Mouse (Mus musculus): ENCODE results near the gene Il27ra. TPM values are rescaled to one million over a fixed set of nuclear protein-coding genes. Genes with fewer than 3 reads are reported as not detected.

Gene Il27ra
- polyA plus RNA-seq, 1 experiment from 2014 or later, result 0.19 TPM

DNA sequence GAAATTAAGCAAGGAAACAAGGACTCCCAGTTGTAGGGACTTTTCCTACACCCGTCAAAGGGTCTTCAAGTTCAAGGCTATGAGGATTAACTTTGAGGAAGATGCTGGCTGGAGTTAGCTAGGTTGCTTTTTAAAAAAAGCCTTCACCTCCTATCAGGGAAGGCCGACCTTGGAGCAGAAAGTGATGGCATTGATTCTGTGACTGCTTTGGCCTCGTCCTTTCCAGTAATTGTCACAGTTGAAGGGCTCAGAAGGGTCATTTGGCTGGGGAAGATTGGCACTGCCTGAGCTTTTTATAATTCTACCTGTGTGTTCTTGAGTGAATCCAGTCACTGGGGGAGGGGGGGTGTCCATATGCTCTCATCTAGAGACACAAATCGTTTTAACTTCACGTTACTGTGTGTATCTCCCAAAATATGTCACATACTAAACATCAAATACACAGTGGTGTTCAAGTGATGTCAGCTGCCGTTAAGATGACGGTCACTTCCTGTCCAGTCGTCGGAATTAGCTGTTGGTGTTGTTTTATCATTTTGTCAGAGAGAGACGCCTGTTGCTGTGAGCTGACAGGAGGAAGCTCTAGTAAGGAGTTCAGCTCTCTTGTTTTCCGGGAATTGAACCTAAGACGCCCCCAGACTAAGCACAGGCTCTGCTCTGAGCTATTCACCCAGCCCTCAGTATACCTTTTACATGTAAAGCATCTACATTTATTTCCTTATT, 26.1 kb upstream of the Il27ra start:
- H3K9ac ChIP-seq (ENCODE audit: low read length), result no peak overlapping the region

DNA sequence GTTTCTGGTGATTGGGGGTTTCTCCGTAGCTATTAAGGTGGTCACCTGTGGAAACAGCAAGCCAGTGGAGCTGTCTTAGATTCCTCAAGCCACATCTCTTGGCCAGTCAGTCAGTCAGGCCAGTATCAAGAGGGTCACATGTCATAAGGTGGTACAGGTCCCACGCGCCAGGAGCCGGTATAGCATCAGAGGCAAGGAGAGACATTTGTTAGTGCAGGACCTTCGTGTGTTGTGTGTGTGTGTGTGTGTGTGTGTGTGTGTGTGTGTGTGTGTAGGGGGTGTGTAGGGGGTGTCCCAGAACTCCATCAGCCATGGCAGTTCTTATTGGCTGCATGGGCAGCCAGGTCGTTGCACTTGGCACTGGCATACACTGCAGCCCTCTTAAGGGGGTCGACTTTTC, 25.5 kb upstream of the Il27ra start:
- no peaks in the 10 kb centered on the region for H3K36me3 ChIP-seq (ENCODE audit: control insufficient read depth, insufficient read depth, low read length)
- ATAC-seq (no peak), DNase-seq (ENCODE audit: low spot score) (no peak)
- H3K27ac ChIP-seq (ENCODE audit: low read depth, low read length), result no peak overlapping the region
- H3K4me3 ChIP-seq (ENCODE audit: low read depth, low read length), result peak overlapping the region; percentile 94
- 0 out of 2 replicates have a peak, but pooled peaks cover 5% of the 10 kb centered on the region for H3K4me1 ChIP-seq (ENCODE audit: control insufficient read depth, insufficient read depth, low read length)
- 88% methylated on average over 7 of the region's 7 CpGs for WGBS
- no peak overlapping the region for H3K9ac ChIP-seq (ENCODE audit: low read length)
- H3K9me3 ChIP-seq (replicated peaks; ENCODE audit: control insufficient read depth, low read length), result no peaks in the 10 kb centered on the region
- no peaks in the 10 kb centered on the region for H3K27me3 ChIP-seq (replicated peaks; ENCODE audit: control insufficient read depth, insufficient read depth, low read length)
- H3K4me2 ChIP-seq (ENCODE audit: low read length), result peak overlapping the region; percentile 42

More for the DNA sequence above, 26.1 kb upstream of the Il27ra start:
- H3K4me2 ChIP-seq (ENCODE audit: low read length), result no peak overlapping the region
- H3K9me3 ChIP-seq (replicated peaks; ENCODE audit: control insufficient read depth, low read length), result no peaks in the 10 kb centered on the region
- H3K36me3 ChIP-seq (ENCODE audit: control insufficient read depth, insufficient read depth, low read length), result no peaks in the 10 kb centered on the region
- H3K27ac ChIP-seq (ENCODE audit: low read depth, low read length), result no peak overlapping the region
- ATAC-seq (no peak), DNase-seq (ENCODE audit: low spot score) (no peak)
- 82% methylated on average over 12 of the region's 12 CpGs for WGBS
- no peak overlapping the region for H3K4me3 ChIP-seq (ENCODE audit: low read depth, low read length)
- no peaks in the 10 kb centered on the region for H3K27me3 ChIP-seq (replicated peaks; ENCODE audit: control insufficient read depth, insufficient read depth, low read length)
- H3K4me1 ChIP-seq (ENCODE audit: control insufficient read depth, insufficient read depth, low read length), result 0 out of 2 replicates have a peak, but pooled peaks cover 9% of the 10 kb centered on the region

DNA sequence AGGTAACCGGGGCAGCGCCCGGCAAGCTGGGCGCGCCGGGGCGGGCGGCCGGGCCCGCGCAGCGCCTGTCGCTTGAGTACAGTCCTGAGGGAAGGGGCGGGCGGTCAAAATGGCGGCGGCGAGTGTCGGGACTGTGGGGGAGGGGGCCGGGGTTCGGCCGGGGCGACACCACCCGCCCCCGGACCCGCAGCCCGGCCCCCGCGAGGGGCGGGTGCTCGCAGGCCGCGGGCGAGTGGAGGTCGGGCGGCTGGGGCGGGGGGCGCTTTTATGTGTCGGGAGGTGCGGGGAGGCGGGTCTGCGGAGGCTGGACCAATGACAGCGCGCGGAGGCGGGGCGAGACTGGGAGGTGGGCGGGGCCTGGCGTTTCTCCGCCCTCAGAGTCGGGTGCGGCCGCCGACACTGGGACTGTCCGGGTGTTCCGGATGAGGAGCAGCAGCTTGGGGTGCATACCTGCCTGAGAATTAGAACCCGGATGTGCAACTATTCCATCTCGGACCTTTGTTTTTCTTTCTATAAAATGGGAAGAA, 24.7 kb upstream of the Il27ra start:
- 0 out of 2 replicates have a peak, but pooled peaks cover 5% of the 10 kb centered on the region for H3K4me1 ChIP-seq (ENCODE audit: control insufficient read depth, insufficient read depth, low read length)
- WGBS, result under 1% methylated on average over 53 of the region's 58 CpGs
- H3K4me2 ChIP-seq (ENCODE audit: low read length), result peak overlapping the region; percentile 42
- peak; percentile 90 for DNase-seq (ENCODE audit: low spot score)
- peak; percentile 60 for ATAC-seq
- peak overlapping the region; percentile 93 for H3K27ac ChIP-seq (ENCODE audit: low read depth, low read length)
- no peaks in the 10 kb centered on the region for H3K27me3 ChIP-seq (replicated peaks; ENCODE audit: control insufficient read depth, insufficient read depth, low read length)
- H3K36me3 ChIP-seq (ENCODE audit: control insufficient read depth, insufficient read depth, low read length), result no peaks in the 10 kb centered on the region
- peak overlapping the region; percentile 94 for H3K4me3 ChIP-seq (ENCODE audit: low read depth, low read length)
- H3K9me3 ChIP-seq (replicated peaks; ENCODE audit: control insufficient read depth, low read length), result no peaks in the 10 kb centered on the region
- peak overlapping the region; percentile 80 for H3K9ac ChIP-seq (ENCODE audit: low read length)

DNA sequence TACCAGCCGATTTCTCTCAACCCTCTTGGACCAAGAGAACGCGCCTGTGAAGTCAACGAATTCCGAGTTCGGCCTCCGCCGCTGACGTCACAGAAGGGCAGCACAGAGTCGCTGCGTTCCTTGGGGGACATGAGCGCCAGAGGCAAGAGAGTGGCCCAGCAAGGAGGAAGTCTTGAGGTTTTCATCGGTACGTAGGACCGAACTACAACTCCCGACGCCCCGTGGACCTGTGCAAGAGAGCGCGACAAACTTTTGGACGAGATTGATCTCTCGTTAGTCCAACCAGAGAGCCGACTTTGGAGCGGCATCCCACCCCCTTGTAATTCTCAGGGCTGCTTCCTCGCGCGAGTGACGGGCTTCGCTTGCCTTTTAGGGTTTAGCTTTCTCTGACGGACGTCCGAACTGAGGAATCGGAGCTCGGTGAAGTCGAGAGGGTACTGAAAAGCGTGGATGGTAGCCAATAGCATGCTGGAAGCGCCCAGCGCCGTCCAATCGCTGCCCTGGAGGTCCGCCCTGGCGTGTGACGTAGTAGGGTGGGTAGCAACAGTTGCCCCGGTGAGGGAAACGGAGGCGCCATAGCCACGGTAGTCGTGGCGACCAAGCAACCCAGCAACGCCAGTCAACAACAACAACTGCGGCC, 24.0 kb upstream of the Il27ra start, which contains the start of gene Rfx1:
TSS of gene Rfx1 (plus strand) at position 544 of the 640 bp plus-strand sequence.
- ATAC-seq, result peak; percentile 98
- no peaks in the 10 kb centered on the region for H3K9me3 ChIP-seq (replicated peaks; ENCODE audit: control insufficient read depth, low read length)
- H3K4me1 ChIP-seq (ENCODE audit: control insufficient read depth, insufficient read depth, low read length), result 0 out of 2 replicates have a peak, but pooled peaks cover 5% of the 10 kb centered on the region
- peak within 1 kb of the TSS; percentile 93 for H3K27ac ChIP-seq (ENCODE audit: low read depth, low read length)
- H3K4me3 ChIP-seq (ENCODE audit: low read depth, low read length), result peak within 1 kb of the TSS; percentile 94
- no peaks in the 10 kb centered on the region for H3K36me3 ChIP-seq (ENCODE audit: control insufficient read depth, insufficient read depth, low read length)
- H3K9ac ChIP-seq (ENCODE audit: low read length), result peak within 1 kb of the TSS; percentile 80
- H3K27me3 ChIP-seq (replicated peaks; ENCODE audit: control insufficient read depth, insufficient read depth, low read length), result no peaks in the 10 kb centered on the region
- H3K4me2 ChIP-seq (ENCODE audit: low read length), result peak within 1 kb of the TSS; percentile 57
- peak; percentile 100 for DNase-seq (ENCODE audit: low spot score)
- WGBS, result under 1% methylated on average over 51 of the region's 51 CpGs

DNA sequence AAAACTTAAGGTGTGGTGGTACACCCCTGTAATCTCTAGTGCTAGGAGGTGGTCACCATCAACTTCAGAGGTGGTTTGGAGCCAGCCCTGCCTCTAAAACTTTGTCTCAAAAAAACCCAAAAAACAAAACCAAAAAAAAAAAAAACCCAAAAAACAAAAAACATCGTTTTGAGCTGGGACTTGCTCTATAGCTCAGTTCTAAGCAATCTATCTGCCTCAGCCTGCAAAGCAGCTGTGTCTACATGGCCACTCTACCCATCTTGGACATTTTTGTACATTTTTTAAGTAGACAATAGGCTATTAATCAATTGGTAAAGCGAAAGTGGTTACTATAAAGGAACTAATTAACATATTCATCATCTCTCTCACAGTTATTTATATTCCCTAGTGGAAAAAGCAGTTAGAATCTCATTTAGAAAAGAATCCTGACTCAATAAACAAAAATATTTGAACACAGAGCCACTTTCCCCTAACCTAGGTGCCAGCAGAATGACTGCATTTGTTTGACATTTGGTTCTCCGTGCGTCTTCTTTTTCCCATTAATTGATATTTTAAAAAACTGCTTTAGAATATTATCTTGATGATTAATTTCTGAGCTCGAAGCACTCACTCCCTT, 23.2 kb upstream of the Il27ra start:
- WGBS, result 23% methylated on average over 5 of the region's 5 CpGs
- Histone ChIP-seq H3K36me3 (ENCODE audit: control insufficient read depth, insufficient read depth, low read length) (no peaks in the 10 kb centered on the region), H3K27ac (ENCODE audit: low read depth, low read length) (no peak overlapping the region; the same call in 1 of the 2 replicates), H3K9ac (ENCODE audit: low read length) (peak overlapping the region; percentile 58), H3K4me2 (ENCODE audit: low read length) (peak overlapping the region; percentile 57), H3K4me3 (ENCODE audit: low read depth, low read length) (peak overlapping the region; percentile 94), H3K4me1 (ENCODE audit: control insufficient read depth, insufficient read depth, low read length) (0 out of 2 replicates have a peak, but pooled peaks cover 5% of the 10 kb centered on the region), H3K27me3 (replicated peaks; ENCODE audit: control insufficient read depth, insufficient read depth, low read length) (no peaks in the 10 kb centered on the region), H3K9me3 (replicated peaks; ENCODE audit: control insufficient read depth, low read length) (no peaks in the 10 kb centered on the region)
- ATAC-seq, result no peak
- no peak for DNase-seq (ENCODE audit: low spot score)

DNA sequence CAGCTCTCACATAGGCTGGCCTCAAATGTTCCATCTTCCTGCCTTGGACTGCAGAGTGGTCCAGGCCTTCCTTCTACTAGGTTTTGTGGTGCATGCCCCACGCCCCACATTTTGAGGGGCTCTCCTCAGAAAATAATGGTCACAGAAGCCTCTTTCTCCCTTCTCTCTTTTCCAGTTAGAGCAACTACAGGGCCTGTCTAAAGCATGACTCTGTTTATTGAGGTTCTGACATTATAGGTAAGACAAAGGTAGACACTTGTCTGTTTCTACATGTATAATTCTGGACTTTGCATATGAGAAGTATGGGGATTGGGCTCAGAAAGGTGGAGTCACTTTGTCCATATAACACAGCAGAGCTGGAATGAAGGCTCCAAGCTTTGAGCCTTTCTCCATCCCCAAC, 22.6 kb upstream of the Il27ra start, which contains the start of gene Gm10643:
TSS of gene Gm10643 (minus strand) at position 101 of the 400 bp plus-strand sequence.
- no peak for ATAC-seq
- Histone ChIP-seq H3K27me3 (replicated peaks; ENCODE audit: control insufficient read depth, insufficient read depth, low read length) (no peaks in the 10 kb centered on the region), H3K4me2 (ENCODE audit: low read length) (peak within 1 kb of the TSS; percentile 57), H3K36me3 (ENCODE audit: control insufficient read depth, insufficient read depth, low read length) (no peaks in the 10 kb centered on the region), H3K4me1 (ENCODE audit: control insufficient read depth, insufficient read depth, low read length) (0 out of 2 replicates have a peak, but pooled peaks cover 5% of the 10 kb centered on the region), H3K9ac (ENCODE audit: low read length) (peak within 1 kb of the TSS; percentile 58), H3K9me3 (replicated peaks; ENCODE audit: control insufficient read depth, low read length) (no peaks in the 10 kb centered on the region), H3K27ac (ENCODE audit: low read depth, low read length) (peak within 1 kb of the TSS; percentile 44; the same call in 1 of the 2 replicates), H3K4me3 (ENCODE audit: low read depth, low read length) (peak within 1 kb of the TSS; percentile 94)
- DNase-seq (ENCODE audit: low spot score), result no peak
- WGBS, result 93% methylated on average over 1 of the region's 1 CpGs

DNA sequence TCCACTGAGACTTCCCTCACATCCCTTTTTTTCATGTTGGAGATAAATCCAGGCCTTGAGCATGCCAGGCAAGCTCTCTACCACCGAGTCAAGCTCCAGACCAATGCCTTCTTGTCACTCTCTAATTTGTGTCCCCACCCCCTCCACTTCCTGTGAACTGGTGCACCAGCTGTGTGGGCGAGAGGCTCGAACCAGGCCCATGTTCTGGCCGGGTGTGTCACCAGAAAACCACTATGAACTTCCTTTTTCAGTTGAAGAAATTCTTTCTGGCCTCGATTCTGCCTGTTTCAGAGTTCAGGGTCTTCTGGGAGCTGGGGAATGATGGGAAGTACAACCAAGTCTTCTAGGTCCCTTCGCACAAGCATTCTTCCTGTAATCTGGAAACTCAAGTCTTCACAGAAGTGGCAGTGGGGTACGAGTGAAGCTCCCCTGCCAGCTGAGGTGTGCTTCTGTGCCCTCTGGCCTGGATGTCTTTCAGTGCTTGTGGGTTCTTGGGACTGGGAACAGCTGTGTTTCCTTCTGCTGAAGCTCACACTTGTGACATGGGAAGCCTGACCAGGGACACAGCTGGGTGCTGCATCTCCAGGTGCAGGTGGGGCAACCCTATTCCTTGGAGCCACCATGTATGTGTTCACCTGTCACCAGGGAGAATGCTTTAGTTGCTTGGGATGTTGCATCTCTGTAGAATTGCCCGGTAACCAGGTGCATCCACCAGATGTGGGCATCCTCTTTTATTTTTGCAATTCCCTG, 21.6 kb upstream of the Il27ra start:
- 76% methylated on average over 8 of the region's 8 CpGs for WGBS

DNA sequence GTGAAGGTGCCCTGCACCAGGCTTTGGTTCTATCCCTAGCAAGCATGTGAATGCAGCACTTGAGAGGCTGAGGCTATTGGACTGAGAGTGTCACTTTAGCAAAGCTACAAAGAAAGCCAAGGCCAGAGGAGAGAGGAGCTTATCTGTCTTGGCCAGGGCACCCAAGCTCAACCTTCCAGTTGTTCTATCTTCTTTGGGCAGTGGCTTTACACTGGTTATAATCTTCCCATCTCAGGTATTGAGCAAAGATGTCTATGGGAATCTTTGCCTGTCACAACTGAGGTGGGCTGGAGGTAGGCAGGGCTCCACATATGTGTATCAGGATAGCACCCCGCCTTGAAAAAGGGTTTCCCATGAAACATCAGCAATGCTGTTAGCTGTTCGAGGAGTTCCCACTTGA, 17.9 kb upstream of the Il27ra start:
- Histone ChIP-seq H3K9me3 (replicated peaks; ENCODE audit: control insufficient read depth, low read length) (no peaks in the 10 kb centered on the region), H3K27me3 (replicated peaks; ENCODE audit: control insufficient read depth, insufficient read depth, low read length) (no peaks in the 10 kb centered on the region), H3K27ac (ENCODE audit: low read depth, low read length) (no peak overlapping the region), H3K4me1 (ENCODE audit: control insufficient read depth, insufficient read depth, low read length) (no peaks in the 10 kb centered on the region), H3K4me2 (ENCODE audit: low read length) (no peak overlapping the region), H3K4me3 (ENCODE audit: low read depth, low read length) (no peak overlapping the region), H3K9ac (ENCODE audit: low read length) (no peak overlapping the region), H3K36me3 (ENCODE audit: control insufficient read depth, insufficient read depth, low read length) (no peaks in the 10 kb centered on the region)
- WGBS, result 89% methylated on average over 2 of the region's 2 CpGs
- ATAC-seq, result no peak
- DNase-seq (ENCODE audit: low spot score), result no peak

More for the DNA sequence above, 21.6 kb upstream of the Il27ra start:
- H3K4me2 ChIP-seq (ENCODE audit: low read length), result no peak overlapping the region
- no peak overlapping the region for H3K9ac ChIP-seq (ENCODE audit: low read length)
- no peak for ATAC-seq
- H3K4me3 ChIP-seq (ENCODE audit: low read depth, low read length), result no peak overlapping the region
- H3K27me3 ChIP-seq (replicated peaks; ENCODE audit: control insufficient read depth, insufficient read depth, low read length), result no peaks in the 10 kb centered on the region
- H3K9me3 ChIP-seq (replicated peaks; ENCODE audit: control insufficient read depth, low read length), result no peaks in the 10 kb centered on the region
- H3K4me1 ChIP-seq (ENCODE audit: control insufficient read depth, insufficient read depth, low read length), result 0 out of 2 replicates have a peak, but pooled peaks cover 5% of the 10 kb centered on the region
- H3K27ac ChIP-seq (ENCODE audit: low read depth, low read length), result no peak overlapping the region
- no peak for DNase-seq (ENCODE audit: low spot score)
- H3K36me3 ChIP-seq (ENCODE audit: control insufficient read depth, insufficient read depth, low read length), result no peaks in the 10 kb centered on the region

Measured in forebrain, embryonic 14.5 days (tissue).